Mouse (Mus musculus) E14TG2a.4 (cell line): ENCODE data around the gene Mtss1l.

Experiments
- CTCF ChIP-seq: conservative IDR thresholded peaks from 2 replicates; pipeline ENCODE4 v1.5.1; 2014; ENCODE audit warnings: low read length
- POU5F1 ChIP-seq: IDR thresholded peaks from 2 replicates; pipeline ENCODE4 v1.6.1; 2014; ENCODE audit warnings: low read length, borderline replicate concordance

DNA sequence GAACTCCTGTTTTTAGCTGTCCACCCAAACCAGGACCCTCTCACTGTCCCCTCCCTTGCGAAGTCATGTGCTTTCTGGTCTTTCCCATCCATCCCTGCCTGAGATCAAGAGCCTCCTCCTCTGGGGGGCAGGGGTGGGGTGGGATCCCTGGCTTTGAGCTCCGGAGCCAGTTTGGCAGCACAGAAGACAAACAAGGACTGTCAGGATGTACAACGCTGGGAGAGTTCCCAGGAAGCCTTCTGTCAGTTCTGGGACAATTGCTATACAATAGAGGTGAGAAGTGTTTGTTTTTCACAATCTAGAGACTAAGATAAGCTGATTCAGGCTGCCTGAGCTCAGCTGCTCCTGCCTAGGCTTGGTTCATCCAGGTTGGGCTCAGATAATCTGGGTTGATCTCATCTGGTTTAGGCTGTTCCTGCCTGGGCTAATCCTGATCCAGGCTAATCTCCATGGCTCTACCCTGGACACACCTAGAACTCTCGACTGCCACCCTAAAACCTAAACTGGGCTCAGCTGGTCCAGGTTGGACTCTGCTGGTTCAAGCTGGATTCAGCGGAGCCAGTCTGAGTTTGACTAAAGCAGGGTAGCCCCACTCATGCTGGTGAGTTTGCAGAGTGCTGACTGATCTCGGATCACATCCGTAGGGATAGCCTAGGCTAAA lies 39.1 kb downstream of the Mtss1l start:
- TF ChIP-seq CTCF (no peak), POU5F1 (no peak)
